Mouse (Mus musculus) kidney, adult 2 months (tissue): ENCODE measurements around the gene Slc17a5.

Experiments used
- CTCF ChIP-seq: fragments of 200-500 bp; conservative IDR thresholded peaks from 2 replicates; pipeline ENCODE4 v1.5.1; 2011; ENCODE audit warnings: low read depth, mild to moderate bottlenecking, control low read depth, low read length, moderate library complexity, mixed read lengths; ENCODE audit not compliant: insufficient read depth, insufficient read length
- POLR2A ChIP-seq: fragments of 200-500 bp; IDR thresholded peaks from one replicate; pipeline ENCODE4 v1.6.1; 2011; ENCODE audit warnings: low read depth, low read length, control low read depth

DNA sequence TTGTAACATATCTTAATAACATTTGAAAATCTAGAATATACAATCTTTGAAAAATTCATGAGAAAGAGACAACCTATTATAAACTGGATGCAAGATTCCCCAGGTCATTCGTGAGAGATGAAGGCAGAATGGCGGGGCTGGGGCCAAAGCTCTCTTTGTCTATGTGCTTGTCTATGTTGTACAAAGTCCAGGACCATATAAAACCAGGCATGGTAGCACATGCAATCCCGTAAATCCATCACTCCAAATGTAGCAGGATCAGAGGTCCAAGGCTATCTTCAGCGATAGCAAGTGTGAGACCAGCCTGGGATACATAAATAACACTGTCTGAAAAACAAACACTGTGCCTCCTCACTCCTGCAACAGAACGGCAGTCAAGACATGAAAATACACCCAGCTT is 12.1 kb upstream of the Slc17a5 start:
- no peak for TF ChIP-seq CTCF
- TF ChIP-seq POLR2A = no peak
